Mouse (Mus musculus): ENCODE results near the gene Krt7.

Gene Krt7

GRCm38 (mm10) chr15:101410775-101411174 is at the start of gene Krt7:
Gene Krt7, plus strand, starts transcription at chr15:101411043.
- DNase-seq (ENCODE audit: low spot score in 2 of 2), result no peak

DNA sequence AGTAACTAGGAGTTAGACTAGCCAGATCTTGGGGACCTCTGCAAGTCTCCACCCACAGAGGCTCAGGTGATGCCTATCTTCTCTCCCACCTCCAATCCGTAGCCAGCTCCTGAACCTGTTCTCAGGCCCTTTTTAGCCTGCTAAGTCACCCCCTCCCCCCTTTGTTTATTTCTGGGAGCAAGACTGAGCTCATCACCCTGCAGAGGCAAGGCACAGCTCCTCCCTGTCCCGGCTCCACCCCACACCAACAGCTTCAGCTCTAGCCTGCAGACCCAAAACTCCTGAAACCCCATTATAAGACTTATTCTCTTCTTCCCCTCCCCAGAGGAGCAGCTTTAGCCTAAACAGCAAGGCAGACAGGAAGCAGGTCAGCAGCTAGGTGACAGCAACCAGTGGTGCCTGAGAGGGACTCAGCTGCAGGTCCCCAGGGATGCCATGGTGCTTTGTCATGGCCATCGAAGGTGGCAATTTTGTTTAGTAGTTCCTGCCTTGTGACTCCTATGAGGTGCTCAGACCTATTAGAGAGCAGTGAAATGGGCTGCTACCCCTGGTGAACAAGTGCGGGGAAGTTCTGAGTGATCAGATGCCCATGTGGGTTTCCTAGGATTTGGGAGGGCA is 48.3 kb upstream of the Krt7 start:
- no peak for DNase-seq (ENCODE audit: low spot score in 2 of 2)

GRCm38 (mm10) chr15:101363933-101364332 is 46.9 kb upstream of the Krt7 start:
- no peak for DNase-seq (ENCODE audit: low spot score in 2 of 2)

- DNase-seq (ENCODE audit: low spot score in 2 of 2), result no peak
Observed at GRCm38 (mm10) chr15:101364425-101364824, 46.4 kb upstream of the Krt7 start.

- DNase-seq (ENCODE audit: low spot score in 2 of 2), result no peak
Observed at GRCm38 (mm10) chr15:101364891-101365671, 45.8 kb upstream of the Krt7 start.

DNA sequence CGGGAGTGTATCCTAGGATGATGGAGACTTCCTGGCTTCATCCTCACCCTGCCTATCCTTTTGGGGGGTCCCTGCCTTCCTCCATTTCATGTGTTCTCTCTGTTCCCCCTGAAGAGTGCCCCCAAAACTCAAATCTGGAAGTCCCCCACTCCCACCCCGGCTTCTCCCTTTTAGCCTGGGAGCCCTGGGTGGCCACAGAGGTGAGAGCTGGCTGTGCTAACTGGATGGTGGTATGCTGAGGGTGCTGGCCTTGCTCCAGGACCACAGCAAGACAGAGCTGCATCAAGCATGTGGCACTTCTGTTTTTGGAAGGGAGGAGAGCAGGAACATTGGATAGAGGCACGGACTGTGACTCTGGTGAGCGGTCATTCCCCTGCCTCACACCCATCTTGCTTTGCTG is 45.1 kb upstream of the Krt7 start:
- no peak for DNase-seq (ENCODE audit: low spot score in 2 of 2)

- DNase-seq (ENCODE audit: low spot score in 2 of 2), result no peak
Observed at GRCm38 (mm10) chr15:101366482-101366881, 44.4 kb upstream of the Krt7 start.

- no peak for DNase-seq (ENCODE audit: low spot score in 2 of 2)
Observed at GRCm38 (mm10) chr15:101366926-101367325, 43.9 kb upstream of the Krt7 start.

- DNase-seq (ENCODE audit: low spot score in 2 of 2), result no peak
Observed at GRCm38 (mm10) chr15:101367497-101367896, 43.3 kb upstream of the Krt7 start.

GRCm38 (mm10) chr15:101368015-101368414 is 42.8 kb upstream of the Krt7 start:
- no peak for DNase-seq (ENCODE audit: low spot score in 2 of 2)

DNA sequence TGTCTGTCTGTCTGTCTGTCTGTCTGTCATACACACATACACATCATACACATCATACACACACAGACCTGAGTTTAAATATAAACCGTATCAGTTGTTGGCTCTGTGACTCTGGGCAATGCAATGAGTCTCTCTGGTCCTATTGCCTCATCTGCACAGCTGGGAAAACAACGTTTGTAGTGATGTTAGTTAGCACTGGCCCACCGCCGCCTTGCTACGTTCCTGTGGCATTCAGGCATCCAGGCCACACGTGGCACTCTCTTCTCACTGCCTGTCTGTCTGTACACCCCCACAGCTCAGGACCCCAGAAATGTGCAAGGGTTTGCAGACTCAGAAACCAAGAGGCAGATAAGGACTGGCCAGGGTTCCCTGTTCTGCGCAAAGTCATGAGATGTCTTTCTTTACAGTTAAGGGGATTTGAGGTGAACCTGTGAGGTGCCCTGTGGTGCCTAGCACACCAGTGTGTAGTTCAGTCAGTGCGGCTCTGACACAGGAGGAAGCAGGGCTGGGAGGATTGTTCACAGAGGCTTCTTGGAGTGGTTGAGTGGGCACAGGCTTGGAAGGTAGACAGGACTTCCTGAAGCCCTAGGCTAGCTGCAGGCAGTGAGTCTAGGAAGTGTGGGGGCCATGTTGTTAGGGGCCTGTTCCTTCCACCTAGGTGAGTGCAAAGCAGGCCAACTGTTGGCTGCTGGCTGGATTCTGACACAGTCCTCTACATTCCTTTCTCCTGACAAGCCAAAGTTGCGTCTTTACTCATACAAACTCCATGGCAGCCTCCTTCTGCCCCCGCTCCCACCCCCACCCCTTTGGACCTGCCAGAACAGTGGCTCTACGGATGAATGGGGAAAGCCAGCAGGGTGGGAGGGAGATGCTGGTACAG is 42.1 kb upstream of the Krt7 start:
- DNase-seq (ENCODE audit: low spot score in 2 of 2), result no peak

DNA sequence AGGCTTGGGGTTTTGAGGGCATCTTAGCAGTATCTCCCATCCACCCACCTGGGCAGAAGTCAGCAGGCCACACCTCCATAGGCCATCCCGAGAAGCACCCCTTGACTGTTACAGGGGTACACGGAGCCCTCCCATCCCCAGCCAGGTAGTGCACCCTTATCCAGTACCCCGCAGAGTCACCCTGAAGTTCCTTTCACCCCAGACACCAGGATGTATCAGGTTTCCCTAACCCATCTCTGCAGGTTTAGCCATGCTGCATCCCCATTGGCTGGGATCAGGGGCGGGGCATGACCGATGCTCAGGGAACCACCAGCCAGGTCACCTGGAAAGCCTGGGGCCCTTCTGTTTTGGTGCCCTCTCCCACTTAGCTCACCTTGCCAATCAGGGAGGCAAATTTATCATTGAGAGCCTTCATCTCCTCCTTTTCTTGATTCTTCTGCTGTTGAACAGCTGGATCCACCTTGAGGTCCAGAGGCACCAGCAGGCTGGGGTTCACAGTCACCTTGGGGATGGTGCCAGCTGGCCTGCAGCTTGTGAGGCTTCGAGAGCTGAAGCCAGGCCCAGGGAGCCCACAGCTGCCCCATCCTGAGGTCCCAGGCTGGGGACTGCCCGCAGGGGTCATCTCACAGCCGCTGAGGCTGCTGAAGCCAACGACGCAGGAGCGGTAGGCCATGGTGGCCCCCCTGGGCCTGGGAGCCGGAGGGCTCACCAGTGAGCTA is 41.3 kb upstream of the Krt7 start:
- DNase-seq (ENCODE audit: low spot score in 2 of 2), result no peak

DNA sequence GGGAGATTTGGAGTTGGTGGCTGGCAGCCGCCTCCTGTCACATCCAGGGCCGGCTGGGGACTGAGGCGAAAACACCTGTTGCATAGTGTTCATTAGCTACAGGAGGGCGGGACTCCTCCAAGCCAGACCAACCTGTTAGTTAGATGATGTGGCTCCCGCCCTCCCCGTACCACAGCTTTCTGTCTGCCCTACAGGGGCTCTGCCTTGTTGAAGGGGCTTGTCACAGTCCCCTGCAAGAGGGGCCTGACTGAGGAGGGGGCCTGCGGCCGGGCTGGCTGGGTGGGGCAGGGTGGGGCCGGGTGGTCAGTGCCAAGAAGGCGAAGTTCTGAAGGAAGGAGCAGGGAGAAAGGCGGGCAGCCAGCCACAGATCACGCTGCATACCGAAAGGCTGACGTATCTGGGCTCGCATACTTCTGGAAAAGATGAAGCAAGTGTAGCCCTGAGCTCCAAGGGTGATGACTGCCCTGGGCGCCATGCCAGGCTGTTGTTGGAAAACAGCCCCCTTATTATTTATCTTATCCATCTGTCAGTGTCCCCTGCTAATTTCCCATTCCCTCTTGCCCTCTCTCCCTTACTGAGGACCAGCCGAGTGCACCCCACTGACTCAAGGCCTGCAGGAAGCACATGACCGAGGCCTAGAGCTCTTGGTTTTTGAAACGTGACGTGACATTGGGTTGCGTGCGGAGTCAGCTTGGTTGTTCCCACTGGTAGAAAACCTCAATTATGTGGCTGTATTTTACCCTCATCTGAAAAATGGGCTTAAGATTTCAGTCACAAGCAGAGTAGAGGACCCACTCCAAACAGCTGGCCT is 40.5 kb upstream of the Krt7 start, which contains the start of gene Krt80:
Gene Krt80 (minus strand): TSS at position 62 of the 811 bp plus-strand sequence.
- DNase-seq (ENCODE audit: low spot score in 2 of 2), result no peak

GRCm38 (mm10) chr15:101371141-101371985 is 39.5 kb upstream of the Krt7 start:
- no peak for DNase-seq (ENCODE audit: low spot score in 2 of 2)

DNA sequence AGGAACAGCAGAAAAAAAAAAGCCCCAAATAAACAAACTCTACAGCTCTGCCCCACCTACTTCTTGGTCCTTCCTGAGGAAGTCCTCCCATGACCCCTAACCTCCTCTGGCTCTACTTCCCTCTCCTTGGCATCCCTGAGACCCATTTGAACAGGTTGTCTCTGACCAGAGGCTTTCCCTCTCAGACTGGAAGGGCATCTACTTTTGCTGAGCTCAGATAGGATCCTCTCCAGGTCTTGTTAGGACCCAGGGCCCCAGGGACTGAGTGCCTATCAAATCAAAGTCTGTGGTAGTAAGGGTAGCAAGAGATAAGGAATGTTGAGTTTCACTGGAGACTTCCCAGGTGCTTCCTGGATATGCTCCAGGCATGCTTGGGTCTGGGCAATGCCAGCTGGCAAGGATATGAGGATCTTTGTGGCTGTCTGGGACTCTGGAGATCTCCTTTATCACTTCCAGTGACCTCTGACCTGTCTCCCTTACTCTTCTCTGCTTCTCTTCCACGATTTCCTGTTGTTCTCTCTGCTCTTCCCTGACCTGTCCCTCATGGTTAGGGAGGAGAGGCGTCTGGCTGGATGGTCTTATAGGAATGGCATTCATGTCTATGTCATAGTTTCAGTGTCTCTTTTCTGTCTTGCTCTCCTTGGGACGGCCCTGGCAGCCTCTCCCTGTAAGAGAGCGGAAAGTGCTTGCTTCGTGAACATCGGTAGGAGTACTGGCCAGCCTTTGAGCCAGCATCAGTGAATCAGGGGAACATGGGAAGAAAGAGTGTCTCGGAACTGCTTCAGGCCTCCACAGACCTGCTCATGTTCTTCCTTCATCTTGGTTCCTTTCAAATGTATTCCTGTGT is 38.5 kb upstream of the Krt7 start:
- DNase-seq (ENCODE audit: low spot score in 2 of 2), result no peak

DNA sequence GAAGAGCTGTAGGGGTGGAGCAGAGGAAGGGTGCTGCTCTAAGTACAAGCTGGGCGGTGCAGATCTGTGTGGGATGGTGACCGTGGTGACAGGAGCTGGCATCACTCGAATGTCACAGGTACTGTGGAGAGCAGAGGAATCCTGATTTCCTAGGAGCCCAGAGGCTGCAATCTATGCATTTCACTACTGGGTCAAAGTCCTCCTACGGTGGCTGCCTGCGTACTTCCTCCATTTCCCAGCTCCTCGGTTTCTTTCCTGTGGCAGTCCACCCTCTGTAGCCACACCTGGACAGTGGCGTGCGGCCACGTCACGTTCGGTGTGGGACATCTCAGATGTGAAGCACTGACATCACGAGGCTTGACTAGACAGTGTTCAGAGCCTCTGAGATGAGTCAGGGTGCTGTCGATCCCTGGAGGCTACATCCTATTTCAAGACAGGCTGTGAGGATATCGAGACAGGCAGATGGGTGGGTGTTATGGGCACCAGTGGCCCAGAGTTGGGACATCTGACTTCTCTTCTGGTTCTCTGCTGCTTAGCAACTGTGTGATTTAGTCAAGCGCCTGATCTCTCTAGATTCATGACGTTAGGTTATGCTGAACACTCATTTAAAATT is 37.5 kb upstream of the Krt7 start:
- DNase-seq (ENCODE audit: low spot score in 2 of 2), result no peak

DNA sequence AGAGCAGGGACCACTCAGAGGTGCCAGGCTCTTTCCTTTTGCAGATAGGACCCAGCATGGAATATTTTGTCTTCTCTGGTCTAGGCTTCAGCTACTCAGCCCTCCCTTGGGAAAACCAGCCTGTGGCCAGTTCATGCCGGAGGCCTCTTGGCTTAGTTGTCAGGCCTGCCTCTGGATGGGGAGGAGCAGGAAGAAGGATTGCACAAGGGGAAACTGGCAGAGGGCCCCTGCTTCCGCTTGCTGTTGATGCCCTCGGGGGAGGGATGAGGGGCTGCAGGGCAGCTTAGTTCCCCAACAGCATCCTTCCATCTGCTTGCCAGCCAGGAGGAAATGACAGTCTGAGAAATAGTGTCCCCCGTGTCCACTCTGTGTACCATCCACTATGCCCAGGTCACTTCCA is 36.0 kb upstream of the Krt7 start:
- DNase-seq (ENCODE audit: low spot score in 2 of 2), result no peak

DNA sequence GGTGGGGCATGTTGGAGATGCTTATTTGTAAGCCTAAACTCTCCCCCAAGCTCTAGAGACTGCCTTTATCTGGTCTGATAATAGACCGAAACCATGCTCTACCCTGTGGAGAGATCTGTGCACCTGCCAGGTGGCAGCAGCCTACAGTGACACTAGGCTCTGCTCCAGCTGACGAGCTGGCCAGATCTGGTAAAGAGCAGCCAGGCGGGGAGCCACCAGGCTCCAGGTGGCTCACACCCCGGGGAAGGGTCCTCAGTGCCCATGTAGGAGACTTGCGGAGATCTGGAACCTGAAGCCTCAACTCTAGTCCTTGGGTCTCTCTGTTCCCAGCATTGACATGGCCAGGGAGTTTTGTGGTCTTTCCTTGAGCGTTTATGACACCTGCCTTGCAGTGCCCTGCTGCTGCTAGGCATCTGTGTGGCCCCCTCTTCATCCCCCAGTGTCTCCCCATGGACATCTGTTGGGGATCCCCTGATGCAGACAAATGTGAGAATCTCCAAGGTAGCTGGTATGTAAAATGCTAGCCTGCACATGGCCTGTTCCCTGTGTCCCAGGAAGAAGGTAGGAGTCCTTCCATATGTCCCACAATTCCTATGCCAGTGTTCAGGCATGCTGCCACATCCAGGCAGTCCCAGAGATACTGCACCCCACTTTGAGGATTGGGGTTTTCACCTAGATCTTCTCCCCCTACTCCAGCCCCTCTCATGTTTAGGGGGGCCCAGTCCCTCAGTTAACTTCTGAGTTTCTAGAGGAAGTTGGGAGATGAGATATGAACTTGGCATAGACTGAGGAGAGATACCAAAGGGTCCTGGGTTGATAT is 34.7 kb upstream of the Krt7 start:
- DNase-seq (ENCODE audit: low spot score in 2 of 2), result no peak

Data from thymus, postnatal 10 days (tissue).